Mouse (Mus musculus) testis, adult 2 months (tissue): ENCODE measurements at regions not wholly inside any gene's neighbourhood (a gene's known extent, or its start where the extent isn't known, plus 50 kb on each side); places are given as distances from the start of the nearest gene placed in this dataset.

Experiments
- CTCF ChIP-seq: fragments of 200-500 bp; IDR thresholded peaks from 2 replicates; pipeline ENCODE4 v1.5.1; 2012; ENCODE audit warnings: low read depth, mild to moderate bottlenecking, inconsistent platforms, low read length, moderate library complexity; ENCODE audit not compliant: control insufficient read depth, insufficient read depth, insufficient replicate concordance
- POLR2A ChIP-seq: fragments of 200-500 bp; IDR thresholded peaks from 2 replicates; pipeline ENCODE4 v1.6.1; 2012; ENCODE audit warnings: low read depth, mild to moderate bottlenecking, inconsistent platforms, low read length, moderate library complexity; ENCODE audit not compliant: control insufficient read depth

GRCm38 (mm10) chr12:5764026-5764425, 388.5 kb upstream of the Klhl29 start:
- TF ChIP-seq CTCF = no peak
- TF ChIP-seq POLR2A = no peak
